Mouse (Mus musculus) kidney, postnatal 0 days (tissue): Measurements from ENCODE around the gene Zfp846. TPM values are rescaled to one million over a fixed set of nuclear protein-coding genes. Genes with fewer than 3 reads are reported as not detected.

Experiments
- ATAC-seq: fragments of 200-750 bp; cut with Nextera tagmentation; replicated peaks from 2 replicates; pipeline ENCODE4 v1.8.0; 2017; ENCODE audit warnings: low read depth, moderate number of reproducible peaks, moderate TSS enrichment, moderate library complexity; ENCODE audit not compliant: low FRiP score
- DNase-seq: peaks from one replicate; pipeline ENCODE4 v3.0.0-alpha.2; 2016; ENCODE audit warnings: low spot score
- H3K27ac ChIP-seq: fragments of 300-500 bp; sonication (generic); 2 replicates; pipeline ENCODE4 v1.5.1; 2014; ENCODE audit warnings: mild to moderate bottlenecking
- H3K27me3 ChIP-seq: fragments of 300-500 bp; sonication (generic); 2 replicates; pipeline ENCODE4 v1.6.1; 2014; ENCODE audit warnings: low read length, mixed read lengths; ENCODE audit not compliant: insufficient read depth
- H3K36me3 ChIP-seq: fragments of 300-500 bp; sonication (generic); 2 replicates; pipeline ENCODE4 v1.6.1; 2014; ENCODE audit warnings: low read length, mixed read lengths; ENCODE audit not compliant: insufficient read depth
- H3K4me1 ChIP-seq: fragments of 300-500 bp; sonication (generic); replicated peaks from 2 replicates; pipeline ENCODE4 v1.6.1; 2014; ENCODE audit warnings: antibody characterized with exemption, low read length, mixed read lengths; ENCODE audit not compliant: insufficient read depth
- H3K4me2 ChIP-seq: fragments of 300-500 bp; sonication (generic); 2 replicates; pipeline ENCODE4 v1.6.1; 2014; ENCODE audit warnings: mild to moderate bottlenecking, low read length, moderate library complexity, mixed read lengths
- H3K4me3 ChIP-seq: fragments of 300-500 bp; sonication (generic); replicated peaks from 2 replicates; pipeline ENCODE4 v1.5.1; 2014; ENCODE audit warnings: low read depth, low read length
- H3K9ac ChIP-seq: fragments of 300-500 bp; sonication (generic); 2 replicates; pipeline ENCODE4 v1.6.1; 2014; ENCODE audit warnings: low read depth, low read length
- H3K9me3 ChIP-seq: fragments of 300-500 bp; sonication (generic); replicated peaks from 2 replicates; pipeline ENCODE4 v1.6.1; 2016; ENCODE audit warnings: low read length, inconsistent platforms, mixed read lengths
- CTCF ChIP-seq: IDR thresholded peaks from 2 replicates; pipeline ENCODE4 v1.5.1; 2016; ENCODE audit warnings: antibody characterized with exemption, low read depth, mild to moderate bottlenecking, moderate library complexity
- WGBS: fragments of 180-500 bp; shearing (Covaris S2); extraction: QIAGEN DNeasy Blood & Tissue Kit; methylation state at CpG from one replicate; pipeline ENCODE4 v1.1.7; 2014; 5-methylcytosine and 5-hydroxymethylcytosine counted together
- polyA plus RNA-seq: library from polyadenylated mRNA; unstranded; fragments of >200 nt; fragmentation: Nextera tagmentation; extraction: Ambion mirVana; gene quantifications from 2 replicates; pipeline ENCODE4 v1.2.1, GENCODE M21; 2015

Zfp846 gene
- polyA plus RNA-seq, 1 experiment from 2014 or later, result 10.0 TPM

- peak overlapping the region; percentile 77 for H3K4me2 ChIP-seq
- H3K27ac ChIP-seq, result peak overlapping the region; percentile 93
- 0% methylated on average over 30 of the region's 30 CpGs for WGBS
- H3K4me3 ChIP-seq, result peak overlapping the region; percentile 90
- peak; percentile 82 for ATAC-seq
- peak overlapping the region; percentile 79 for H3K9ac ChIP-seq
- TF ChIP-seq CTCF, result peak; percentile 26; the same call in 1 of the 2 replicates
- DNase-seq, result peak; percentile 98
- H3K36me3 ChIP-seq, result peaks cover 21% of the 10 kb centered on the region
- no peaks in the 10 kb centered on the region for H3K9me3 ChIP-seq
- H3K4me1 ChIP-seq, result peaks cover 6% of the 10 kb centered on the region; the same call in 1 of the 2 replicates
- no peaks in the 10 kb centered on the region for H3K27me3 ChIP-seq
These were observed 61.9 kb downstream of the Zfp846 start for GRCm38 (mm10) chr9:20642896-20643466.

GRCm38 (mm10) chr9:20643781-20644180, 62.7 kb downstream of the Zfp846 start:
- H3K27ac ChIP-seq, result peak overlapping the region; percentile 93
- DNase-seq (no peak), ATAC-seq (no peak)
- H3K9me3 ChIP-seq, result no peaks in the 10 kb centered on the region
- peak overlapping the region; percentile 79 for H3K9ac ChIP-seq
- WGBS, result 5% methylated on average over 13 of the region's 13 CpGs
- peaks cover 13% of the 10 kb centered on the region; the same call in 1 of the 2 replicates for H3K36me3 ChIP-seq
- peak overlapping the region; percentile 90 for H3K4me3 ChIP-seq
- no peaks in the 10 kb centered on the region for H3K27me3 ChIP-seq
- TF ChIP-seq CTCF, result no peak
- peaks cover 6% of the 10 kb centered on the region; the same call in 1 of the 2 replicates for H3K4me1 ChIP-seq
- H3K4me2 ChIP-seq, result peak overlapping the region; percentile 77

DNA sequence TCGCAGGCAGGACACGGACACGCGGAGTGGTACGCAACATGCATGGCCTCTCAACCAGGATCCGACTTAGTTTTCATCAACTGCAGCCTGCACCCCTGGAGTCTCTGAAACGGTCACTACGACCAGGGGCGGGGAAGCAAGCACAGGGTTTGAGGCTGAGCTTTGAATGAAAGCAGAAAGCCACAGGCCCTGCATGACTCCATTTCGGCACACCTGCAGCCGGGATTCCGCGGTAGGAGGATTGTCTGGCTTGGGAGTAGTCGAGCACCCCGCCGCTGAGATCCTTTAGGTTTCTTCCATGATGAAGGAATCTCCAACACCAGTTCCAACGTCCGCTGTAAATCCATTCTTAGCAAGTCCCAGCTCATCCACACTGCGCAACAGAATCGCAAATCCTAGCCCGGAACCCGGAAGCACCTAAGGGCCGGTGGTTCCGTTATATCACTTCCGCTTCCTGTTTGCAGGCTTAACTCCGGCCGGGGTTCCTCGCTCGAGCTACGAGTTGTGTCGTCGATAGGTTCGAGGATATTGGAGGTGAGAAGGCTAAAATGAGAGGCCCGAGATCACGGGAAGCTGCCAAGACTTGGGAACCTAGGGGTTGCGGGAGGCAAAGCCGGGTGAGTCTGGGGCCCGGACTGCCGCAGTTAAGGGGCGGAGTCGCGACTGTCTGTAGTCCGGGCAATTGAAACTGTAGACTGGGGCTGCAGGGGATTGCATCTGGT, 63.4 kb downstream of the Zfp846 start, which contains the start of gene Fbxl12:
TSS of gene Fbxl12 (minus strand) at position 408 of the 722 bp plus-strand sequence.
- DNase-seq, result peak; percentile 94
- WGBS, result under 1% methylated on average over 43 of the region's 43 CpGs
- H3K4me3 ChIP-seq, result peak within 1 kb of the TSS; percentile 90
- H3K27ac ChIP-seq, result peak within 1 kb of the TSS; percentile 93
- H3K9ac ChIP-seq, result peak within 1 kb of the TSS; percentile 79
- peaks cover 10% of the 10 kb centered on the region; the same call in 1 of the 2 replicates for H3K36me3 ChIP-seq
- H3K4me1 ChIP-seq, result peaks cover 6% of the 10 kb centered on the region; the same call in 1 of the 2 replicates
- H3K27me3 ChIP-seq, result no peaks in the 10 kb centered on the region
- no peak for ATAC-seq
- H3K4me2 ChIP-seq, result peak within 1 kb of the TSS; percentile 77
- TF ChIP-seq CTCF, result no peak
- H3K9me3 ChIP-seq, result no peaks in the 10 kb centered on the region

DNA sequence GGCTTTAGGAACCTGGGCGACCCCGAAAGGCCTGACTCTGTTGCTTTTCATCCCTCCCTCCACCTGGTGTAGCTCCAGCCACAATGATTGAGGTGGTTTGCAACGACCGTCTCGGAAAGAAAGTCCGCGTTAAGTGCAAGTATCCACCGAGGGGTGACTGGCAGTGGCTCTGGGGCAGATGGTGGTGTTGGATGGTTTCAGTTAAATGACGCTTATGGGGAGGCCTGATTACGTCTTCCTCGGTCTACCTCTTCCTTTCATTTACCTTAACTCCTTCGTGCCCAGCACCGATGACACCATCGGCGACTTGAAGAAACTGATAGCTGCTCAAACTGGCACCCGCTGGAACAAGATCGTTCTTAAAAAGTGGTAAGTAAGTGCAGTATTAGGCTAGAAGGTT, 64.0 kb downstream of the Zfp846 start:
- no peak for DNase-seq
- Histone ChIP-seq H3K27ac (peak overlapping the region; percentile 93), H3K4me3 (peak overlapping the region; percentile 90), H3K36me3 (peaks cover 10% of the 10 kb centered on the region; the same call in 1 of the 2 replicates), H3K4me1 (peaks cover 6% of the 10 kb centered on the region; the same call in 1 of the 2 replicates), H3K9ac (peak overlapping the region; percentile 79), H3K4me2 (peak overlapping the region; percentile 77), H3K27me3 (no peaks in the 10 kb centered on the region), H3K9me3 (no peaks in the 10 kb centered on the region)
- WGBS, result 4% methylated on average over 17 of the region's 17 CpGs
- ATAC-seq, result no peak
- TF ChIP-seq CTCF, result no peak

DNA sequence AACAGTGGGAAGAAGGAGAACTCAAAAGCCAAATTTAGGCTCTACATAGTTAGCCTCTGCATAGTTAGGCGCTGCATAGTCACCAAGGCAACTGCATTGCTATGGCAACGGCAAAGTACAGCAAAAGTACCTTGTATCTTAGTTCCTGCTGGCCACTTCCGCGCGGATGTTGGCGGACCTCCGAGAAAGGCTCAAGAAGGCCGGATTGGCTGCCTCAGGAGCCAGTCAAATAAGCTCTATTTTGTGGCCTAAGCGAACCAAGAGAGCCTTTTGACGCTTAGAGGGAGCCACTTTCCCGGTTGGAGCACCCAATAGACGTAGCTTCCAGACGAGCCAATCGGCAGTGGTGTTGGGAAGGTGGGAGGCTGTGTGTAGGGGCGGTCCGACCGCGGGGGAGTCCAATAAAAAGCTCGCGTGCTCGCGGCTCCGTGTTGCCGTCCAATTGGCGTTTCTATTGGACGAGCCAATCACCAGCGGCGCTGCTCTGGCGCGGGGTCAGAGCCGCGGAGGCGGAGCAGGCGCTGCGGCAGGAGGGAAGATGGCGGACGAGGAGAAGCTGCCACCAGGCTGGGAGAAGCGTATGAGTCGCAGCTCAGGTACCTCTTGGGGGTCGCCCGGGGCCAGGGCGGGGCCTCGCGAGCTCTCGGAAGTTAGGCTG, 70.6 kb downstream of the Zfp846 start, which contains the start of gene Pin1:
TSS of gene Pin1 (plus strand) at position 494 of the 658 bp plus-strand sequence.
- TF ChIP-seq CTCF, result no peak
- Histone ChIP-seq H3K4me3 (peak within 1 kb of the TSS; percentile 85), H3K9ac (peak within 1 kb of the TSS; percentile 85), H3K4me2 (peak within 1 kb of the TSS; percentile 71), H3K36me3 (peaks cover 15% of the 10 kb centered on the region; the same call in 1 of the 2 replicates), H3K4me1 (peaks cover 5% of the 10 kb centered on the region; the same call in 1 of the 2 replicates), H3K27ac (0 out of 2 replicates have a peak within 1 kb of the TSS, but pooled peaks have one; percentile 33), H3K27me3 (no peaks in the 10 kb centered on the region), H3K9me3 (no peaks in the 10 kb centered on the region)
- peak; percentile 100 for DNase-seq
- under 1% methylated on average over 45 of the region's 45 CpGs for WGBS
- peak; percentile 99 for ATAC-seq

GRCm38 (mm10) chr9:20652260-20652658, 71.2 kb downstream of the Zfp846 start:
- peaks cover 18% of the 10 kb centered on the region; the same call in 1 of the 2 replicates for H3K36me3 ChIP-seq
- 0% methylated on average over 25 of the region's 25 CpGs for WGBS

More at GRCm38 (mm10) chr9:20652260-20652658, 71.2 kb downstream of the Zfp846 start:
- H3K4me3 ChIP-seq, result peak overlapping the region; percentile 85
- ATAC-seq, result peak; percentile 6; the same call in 1 of the 2 replicates
- no peaks in the 10 kb centered on the region for H3K9me3 ChIP-seq
- H3K27me3 ChIP-seq, result no peaks in the 10 kb centered on the region
- DNase-seq, result no peak
- H3K9ac ChIP-seq, result peak overlapping the region; percentile 85
- peak overlapping the region; percentile 71 for H3K4me2 ChIP-seq
- peaks cover 5% of the 10 kb centered on the region; the same call in 1 of the 2 replicates for H3K4me1 ChIP-seq
- TF ChIP-seq CTCF, result no peak
- H3K27ac ChIP-seq, result no peak overlapping the region
